Mouse (Mus musculus): ENCODE measurements around the gene Gale.

DNA sequence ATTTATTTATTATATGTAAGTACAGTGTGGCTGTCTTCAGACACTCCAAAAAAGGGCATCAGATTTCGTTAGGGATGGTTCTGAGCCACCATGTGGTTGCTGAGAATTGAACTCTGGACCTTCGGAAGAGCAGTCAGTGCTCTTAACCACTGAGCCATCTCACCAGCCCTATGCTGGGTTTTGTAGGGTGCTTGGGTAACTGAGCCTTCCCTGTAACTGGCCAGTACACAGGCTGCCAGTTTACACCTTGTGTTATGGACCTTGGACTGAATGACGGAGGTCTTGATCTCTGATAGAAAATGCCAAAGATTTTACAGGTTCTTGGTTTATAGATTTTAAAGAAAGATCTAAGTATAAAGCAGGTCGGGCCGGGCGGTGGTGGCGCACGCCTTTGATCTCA lies 33.3 kb upstream of the Gale start:
- TF ChIP-seq CTCF (IDR thresholded peaks at IDR 0.05; ENCODE audit: insufficient read depth, low read depth, low read length) (no peak), POLR2A (IDR thresholded peaks at IDR 0.05; ENCODE audit: insufficient read depth, low read depth, low read length) (no peak)

Data from olfactory bulb, adult 2 months (tissue).